Mouse (Mus musculus) embryo, embryonic 11.5 days (tissue): Measurements from ENCODE around the gene Agbl3.

ENCODE experiments used
- DNase-seq: peaks from one replicate; pipeline ENCODE4 v3.0.0-alpha.2; 2012; ENCODE audit warnings: low read depth, low spot score

Gene Agbl3

GRCm38 (mm10) chr6:34906661-34907060 is 126.4 kb downstream of the Agbl3 start:
- DNase-seq = no peak

DNA sequence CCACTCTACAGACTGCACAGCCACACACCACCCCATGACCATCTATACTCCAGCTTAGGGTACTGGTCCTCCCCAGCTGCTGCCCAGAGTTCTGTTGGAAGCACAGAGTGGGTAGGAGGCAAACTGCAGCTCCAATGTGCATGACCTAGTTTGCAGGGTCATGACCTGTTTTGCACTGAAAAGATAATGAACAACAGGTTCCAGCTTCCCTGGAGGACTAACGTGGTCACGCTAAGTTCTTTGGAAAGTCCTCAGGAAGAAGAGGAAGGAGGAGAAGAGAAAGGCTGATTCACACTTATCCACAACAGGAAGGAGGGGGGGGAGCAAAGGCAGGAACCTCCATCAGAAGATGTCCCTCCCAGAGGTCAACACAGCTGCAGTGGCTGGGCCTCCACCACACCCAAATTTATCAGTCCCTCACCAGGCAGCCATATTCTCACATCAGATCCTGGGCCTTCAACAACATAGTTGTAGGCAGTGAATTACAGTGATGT is 126.9 kb downstream of the Agbl3 start:
- DNase-seq = no peak

- no peak for DNase-seq
Measured at GRCm38 (mm10) chr6:34907696-34908260, 127.5 kb downstream of the Agbl3 start.
